Mouse (Mus musculus) limb, embryonic 12.5 days (tissue): Measurements from ENCODE around the gene Ncbp2. TPM values are rescaled to one million over a fixed set of nuclear protein-coding genes. Genes with fewer than 3 reads are reported as not detected.

Source experiments
- ATAC-seq: fragments of 200-750 bp; cut with Nextera tagmentation; 2 replicates; pipeline ENCODE4 v1.8.0; 2017; ENCODE audit warnings: low read depth, moderate TSS enrichment; ENCODE audit not compliant: insufficient number of reproducible peaks, insufficient read depth, low FRiP score, low TSS enrichment
- H3K27ac ChIP-seq: fragments of 300-500 bp; sonication (generic); 2 replicates; pipeline ENCODE4 v1.5.1; 2016; ENCODE audit warnings: mild to moderate bottlenecking, moderate library complexity
- H3K27me3 ChIP-seq: fragments of 300-500 bp; sonication (generic); 2 replicates; pipeline ENCODE4 v1.6.1; 2016; ENCODE audit warnings: mild to moderate bottlenecking, moderate library complexity
- H3K36me3 ChIP-seq: fragments of 300-500 bp; sonication (generic); 2 replicates; pipeline ENCODE4 v1.6.1; 2016; ENCODE audit warnings: mild to moderate bottlenecking, moderate library complexity
- H3K4me1 ChIP-seq: fragments of 300-500 bp; sonication (generic); replicated peaks from 2 replicates; pipeline ENCODE4 v1.6.1; 2016
- H3K4me2 ChIP-seq: fragments of 300-500 bp; sonication (generic); 2 replicates; pipeline ENCODE4 v1.6.1; 2016; ENCODE audit warnings: mild to moderate bottlenecking, moderate library complexity
- H3K4me3 ChIP-seq: fragments of 300-500 bp; sonication (generic); replicated peaks from 2 replicates; pipeline ENCODE4 v1.5.1; 2016; ENCODE audit warnings: mild to moderate bottlenecking
- H3K9ac ChIP-seq: fragments of 300-500 bp; sonication (generic); replicated peaks from 2 replicates; pipeline ENCODE4 v1.6.1; 2016; ENCODE audit warnings: mild to moderate bottlenecking, moderate library complexity
- H3K9me3 ChIP-seq: fragments of 300-500 bp; sonication (generic); 2 replicates; pipeline ENCODE4 v1.6.1; 2016; ENCODE audit warnings: mild to moderate bottlenecking, moderate library complexity
- WGBS: fragments of 180-500 bp; shearing (Covaris S2); methylation state at CpG from one replicate; pipeline ENCODE4 v1.1.7; 2016; 5-methylcytosine and 5-hydroxymethylcytosine counted together
- microRNA-seq: library from miRNA; unstranded; fragments of <30 nt; microRNA quantifications from one replicate; pipeline ENCODE4, GENCODE M21; 2017
- polyA plus RNA-seq: library from polyadenylated mRNA; unstranded; fragments of >200 nt; fragmentation: Nextera tagmentation; extraction: Ambion mirVana; gene quantifications from 2 replicates; pipeline ENCODE4 v1.2.1, GENCODE M21; 2016

The Ncbp2 gene
- polyA plus RNA-seq, 1 experiment from 2014 or later = 148 TPM

GRCm38 (mm10) chr16:32010330-32010729 is 62.0 kb downstream of the Ncbp2 start:
- Histone ChIP-seq H3K27me3 (no peaks in the 10 kb centered on the region), H3K4me2 (no peak overlapping the region), H3K4me3 (no peak overlapping the region), H3K36me3 (peaks cover 18% of the 10 kb centered on the region; the same call in 1 of the 2 replicates), H3K9me3 (no peaks in the 10 kb centered on the region), H3K4me1 (no peaks in the 10 kb centered on the region), H3K9ac (no peak overlapping the region), H3K27ac (no peak overlapping the region)
- ATAC-seq = no peak
- 85% methylated on average over 4 of the region's 4 CpGs for WGBS

Small RNA genes within 50 kb of the gene (microRNA-seq; reads per million reads assigned to microRNA genes)
- not detected for gene Gm26269

Other genes with a start within 250 kb of the Ncbp2 start
- 0.50 and 0.70 TPM in 2 replicates for gene Meltf, start 69.7 kb upstream of the Ncbp2 start, polyA plus RNA-seq
- 0.91 and 1.2 TPM in 2 replicates for gene Pigz, start 14.7 kb upstream of the Ncbp2 start, polyA plus RNA-seq
- gene 0610012G03Rik, start within 50 bp of the Ncbp2 start, polyA plus RNA-seq = 77.5 and 83.7 TPM in 2 replicates
- 24.8 and 24.9 TPM in 2 replicates for gene Senp5, start 54.8 kb downstream of the Ncbp2 start, polyA plus RNA-seq
- 37.9 and 38.0 TPM in 2 replicates for gene Pak2, start 130.8 kb downstream of the Ncbp2 start, polyA plus RNA-seq
- gene Pigx, start 151.2 kb downstream of the Ncbp2 start, polyA plus RNA-seq = 120 and 124 TPM in 2 replicates
- 34.1 and 35.9 TPM in 2 replicates for gene Cep19, start 151.3 kb downstream of the Ncbp2 start, polyA plus RNA-seq
- 9.4 and 9.9 TPM in 2 replicates for gene Nrros, start 217.1 kb downstream of the Ncbp2 start, polyA plus RNA-seq
- gene Bex6, start 231.3 kb downstream of the Ncbp2 start, polyA plus RNA-seq = not detected in 2 replicates